Mouse (Mus musculus) cerebellum, adult 9-11 months (tissue): Measurements from ENCODE around the gene Cpeb3.
A peak's percentile ranks its signal among the peaks of the same experiment; 100 is the strongest.
"Not testable (repeated sequence)": the region's sequence is repeated elsewhere in the genome, so short reads cannot be mapped to it uniquely, and the experiment has no call there.

Source experiments
- DNase-seq: peaks from one replicate; pipeline ENCODE4 v3.0.0; 2022

Gene Cpeb3

GRCm38 (mm10) chr19:37206641-37207302, 1.6 kb downstream of the Cpeb3 start:
- no peak for DNase-seq

- DNase-seq: not testable (repeated sequence)
Observed at GRCm38 (mm10) chr19:37205155-37205554, 3.2 kb downstream of the Cpeb3 start.

GRCm38 (mm10) chr19:37203371-37203770, 5.0 kb downstream of the Cpeb3 start:
- DNase-seq: no peak

GRCm38 (mm10) chr19:37199889-37200288, 8.5 kb downstream of the Cpeb3 start:
- no peak for DNase-seq

- no peak for DNase-seq
Observed at GRCm38 (mm10) chr19:37198165-37198880, 10.1 kb downstream of the Cpeb3 start.

GRCm38 (mm10) chr19:37192475-37193058, 15.8 kb downstream of the Cpeb3 start:
- DNase-seq: no peak

- DNase-seq: no peak
Observed at GRCm38 (mm10) chr19:37188366-37188948, 19.9 kb downstream of the Cpeb3 start.

GRCm38 (mm10) chr19:37177819-37178708, 30.3 kb downstream of the Cpeb3 start:
- DNase-seq: peak; percentile 74

- DNase-seq: peak; percentile 23
Observed at GRCm38 (mm10) chr19:37176879-37177462, 31.4 kb downstream of the Cpeb3 start.

GRCm38 (mm10) chr19:37175919-37176318, 32.5 kb downstream of the Cpeb3 start:
- DNase-seq: peak; percentile 63

- DNase-seq: no peak
Observed at GRCm38 (mm10) chr19:37175436-37175805, 33.0 kb downstream of the Cpeb3 start.

- DNase-seq: peak; percentile 76
Observed at GRCm38 (mm10) chr19:37174716-37175435, 33.5 kb downstream of the Cpeb3 start.

- DNase-seq: peak; percentile 79
Observed at GRCm38 (mm10) chr19:37174116-37174715, 34.2 kb downstream of the Cpeb3 start.

GRCm38 (mm10) chr19:37173331-37174115, 34.9 kb downstream of the Cpeb3 start:
- peak; percentile 39 for DNase-seq

GRCm38 (mm10) chr19:37172566-37173130, 35.8 kb downstream of the Cpeb3 start:
- peak; percentile 54 for DNase-seq

- no peak for DNase-seq
Observed at GRCm38 (mm10) chr19:37172096-37172495, 36.3 kb downstream of the Cpeb3 start.

GRCm38 (mm10) chr19:37156770-37157336, 51.5 kb downstream of the Cpeb3 start:
- DNase-seq: no peak

GRCm38 (mm10) chr19:37156040-37156439, 52.4 kb downstream of the Cpeb3 start:
- no peak for DNase-seq

- DNase-seq: no peak
Observed at GRCm38 (mm10) chr19:37147145-37147544, 61.3 kb downstream of the Cpeb3 start.

GRCm38 (mm10) chr19:37145846-37146245, 62.6 kb downstream of the Cpeb3 start:
- DNase-seq: no peak
